Mouse (Mus musculus): Measurements from ENCODE around the gene Dydc2. TPM values are rescaled to one million over a fixed set of nuclear protein-coding genes. Genes with fewer than 3 reads are reported as not detected.

Dydc2 gene
- polyA plus RNA-seq, 1 experiment from 2014 or later = not detected

Other genes with a start within 250 kb of the Dydc2 start
- 0.74 and 0.96 TPM in 2 replicates for gene Sh2d4b, start 175.9 kb downstream of the Dydc2 start, polyA plus RNA-seq (2015; fragmentation: Nextera tagmentation; extraction: Ambion mirVana)
- gene Tspan14, start 102.4 kb downstream of the Dydc2 start, polyA plus RNA-seq (2015; fragmentation: Nextera tagmentation; extraction: Ambion mirVana) = 87.6 and 91.1 TPM in 2 replicates
- gene Fam213a, start 55.4 kb downstream of the Dydc2 start, polyA plus RNA-seq (2015; fragmentation: Nextera tagmentation; extraction: Ambion mirVana) = 99.4 and 119 TPM in 2 replicates
- gene Dydc1, start 3.7 kb upstream of the Dydc2 start, polyA plus RNA-seq (2015; fragmentation: Nextera tagmentation; extraction: Ambion mirVana) = not detected in 2 replicates
- gene Mat1a, start 35.8 kb upstream of the Dydc2 start, polyA plus RNA-seq (2015; fragmentation: Nextera tagmentation; extraction: Ambion mirVana) = 0.83 TPM in 1 of 2 replicates, not detected in the other
- not detected in 2 replicates for gene Sftpa1, start 62.6 kb upstream of the Dydc2 start, polyA plus RNA-seq (2015; fragmentation: Nextera tagmentation; extraction: Ambion mirVana)
- gene Mbl1, start 82.2 kb upstream of the Dydc2 start, polyA plus RNA-seq (2015; fragmentation: Nextera tagmentation; extraction: Ambion mirVana) = not detected in 2 replicates
- gene Sftpd, start 115.9 kb upstream of the Dydc2 start, polyA plus RNA-seq (2015; fragmentation: Nextera tagmentation; extraction: Ambion mirVana) = not detected in 2 replicates
- gene Gm2832, start 209.6 kb upstream of the Dydc2 start, polyA plus RNA-seq (2015; fragmentation: Nextera tagmentation; extraction: Ambion mirVana) = 0.30 and 0.58 TPM in 2 replicates